Mouse (Mus musculus): ENCODE results near the gene Pde4b. TPM values are rescaled to one million over a fixed set of nuclear protein-coding genes. Genes with fewer than 3 reads are reported as not detected.
"Not testable (repeated sequence)": the region's sequence is repeated elsewhere in the genome, so short reads cannot be mapped to it uniquely, and the experiment has no call there.

Gene Pde4b
- total RNA-seq (2022), result 1 to 10 TPM; 4.7 to 7.3 (median 6.0) TPM

- no peak for DNase-seq
Observed at GRCm38 (mm10) chr4:102087091-102087565, at the start of gene Pde4b. Gene Pde4b, plus strand, starts transcription at chr4:102087543.

GRCm38 (mm10) chr4:102040190-102040589 lies 47.2 kb upstream of the Pde4b start:
- peak; percentile 8 for DNase-seq

- DNase-seq, result peak; percentile 38
Observed at GRCm38 (mm10) chr4:102045183-102046140, 41.9 kb upstream of the Pde4b start.

GRCm38 (mm10) chr4:102049368-102049767 lies 38.0 kb upstream of the Pde4b start:
- DNase-seq, result not testable (repeated sequence)

- no peak for DNase-seq
Observed at GRCm38 (mm10) chr4:102061322-102061721, 26.0 kb upstream of the Pde4b start.

- no peak for DNase-seq
Observed at GRCm38 (mm10) chr4:102069314-102069713, 18.0 kb upstream of the Pde4b start.

- no peak for DNase-seq
Observed at GRCm38 (mm10) chr4:102086336-102086735, 1.0 kb upstream of the Pde4b start.

GRCm38 (mm10) chr4:102087566-102088234 lies 357 bp downstream of the Pde4b start:
- no peak for DNase-seq

GRCm38 (mm10) chr4:102088235-102088867 lies 1.0 kb downstream of the Pde4b start:
- DNase-seq, result no peak

- no peak for DNase-seq
Observed at GRCm38 (mm10) chr4:102095851-102096250, 8.5 kb downstream of the Pde4b start.

- DNase-seq, result no peak
Observed at GRCm38 (mm10) chr4:102102241-102102640, 14.9 kb downstream of the Pde4b start.

- DNase-seq, result peak; percentile 9
Observed at GRCm38 (mm10) chr4:102104534-102105014, 17.2 kb downstream of the Pde4b start.

- DNase-seq, result no peak
Observed at GRCm38 (mm10) chr4:102106771-102107170, 19.4 kb downstream of the Pde4b start.

- DNase-seq, result no peak
Observed at GRCm38 (mm10) chr4:102119454-102119853, 32.1 kb downstream of the Pde4b start.

GRCm38 (mm10) chr4:102136366-102136849 lies 49.1 kb downstream of the Pde4b start:
- no peak for DNase-seq

- no peak for DNase-seq
Observed at GRCm38 (mm10) chr4:102138346-102138745, 51.0 kb downstream of the Pde4b start.

- no peak for DNase-seq
Observed at GRCm38 (mm10) chr4:102141241-102141640, 53.9 kb downstream of the Pde4b start.

GRCm38 (mm10) chr4:102148766-102149165 lies 61.4 kb downstream of the Pde4b start:
- no peak for DNase-seq

GRCm38 (mm10) chr4:102159178-102159577 lies 71.8 kb downstream of the Pde4b start:
- no peak for DNase-seq

GRCm38 (mm10) chr4:102171636-102172035 lies 84.3 kb downstream of the Pde4b start:
- DNase-seq, result no peak

- no peak for DNase-seq
Observed at GRCm38 (mm10) chr4:102172711-102173213, 85.4 kb downstream of the Pde4b start.

GRCm38 (mm10) chr4:102175985-102176384 lies 88.6 kb downstream of the Pde4b start:
- DNase-seq, result no peak

Measured in adrenal gland, adult 8-10 months (tissue).